Mouse (Mus musculus) fibroblast of lung, adult 2 months (primary cell): ENCODE results near the gene Zdhhc6.

ENCODE experiments used
- DNase-seq: peaks from one replicate; pipeline ENCODE4 v3.0.0-alpha.2; 2011; ENCODE audit warnings: low read depth

The Zdhhc6 gene

DNA sequence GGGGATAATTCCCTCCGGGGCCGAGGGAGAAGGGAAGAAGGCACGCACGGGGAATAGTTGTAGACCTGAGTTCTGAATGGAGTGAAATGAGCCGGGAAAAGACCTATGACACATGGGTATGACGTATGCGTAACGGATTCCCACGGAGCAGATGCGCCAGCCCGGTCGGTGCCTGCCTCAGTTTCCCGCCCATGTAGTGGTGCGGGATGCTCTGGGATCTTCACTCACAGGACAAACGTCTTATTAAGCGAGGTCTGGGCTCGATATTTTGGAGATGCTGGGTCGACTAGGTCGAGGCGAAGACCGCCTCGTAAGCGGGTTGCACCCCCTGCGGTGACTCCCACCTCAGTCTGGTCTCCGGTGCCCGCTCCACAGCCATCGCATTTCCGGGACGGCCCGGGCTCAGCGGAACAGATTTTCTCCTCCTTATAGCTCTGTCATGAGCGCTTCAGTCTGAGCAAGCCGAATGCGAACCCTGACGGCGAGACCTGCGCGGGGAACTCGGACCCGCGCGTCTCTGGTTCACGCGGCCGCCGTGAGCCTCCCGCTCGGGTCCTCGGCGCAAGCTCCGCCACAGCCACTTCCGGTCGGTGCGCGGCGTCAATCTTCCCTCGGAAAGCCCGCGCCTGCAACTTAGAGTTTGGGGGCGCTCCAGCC is at the start of gene Zdhhc6:
Gene Zdhhc6 (minus strand): TSS at position 581 of the 657 bp plus-strand sequence.
- DNase-seq: peak; percentile 36

DNA sequence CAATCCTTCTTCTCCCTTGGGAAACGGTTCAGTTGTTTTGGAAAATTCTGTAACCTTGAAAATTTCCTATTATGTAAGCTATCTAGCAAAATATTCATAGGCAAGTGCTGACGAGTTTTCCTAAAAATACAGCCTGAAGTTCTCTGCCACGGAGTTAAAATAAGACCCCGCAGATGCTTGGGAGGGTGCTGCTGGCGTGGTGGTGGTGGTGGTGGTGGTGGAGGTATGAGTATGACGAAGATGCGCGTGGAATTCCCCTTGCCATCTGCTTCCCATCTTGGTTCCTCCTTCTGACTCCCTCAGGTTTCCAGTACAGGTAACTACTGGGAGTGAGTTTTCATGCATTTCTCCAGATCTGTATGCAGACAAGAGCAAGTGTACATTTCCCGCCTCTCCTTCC is 46.8 kb upstream of the Zdhhc6 start:
- no peak for DNase-seq

- no peak for DNase-seq
These were observed 35.0 kb upstream of the Zdhhc6 start for GRCm38 (mm10) chr19:55350673-55351378.

DNA sequence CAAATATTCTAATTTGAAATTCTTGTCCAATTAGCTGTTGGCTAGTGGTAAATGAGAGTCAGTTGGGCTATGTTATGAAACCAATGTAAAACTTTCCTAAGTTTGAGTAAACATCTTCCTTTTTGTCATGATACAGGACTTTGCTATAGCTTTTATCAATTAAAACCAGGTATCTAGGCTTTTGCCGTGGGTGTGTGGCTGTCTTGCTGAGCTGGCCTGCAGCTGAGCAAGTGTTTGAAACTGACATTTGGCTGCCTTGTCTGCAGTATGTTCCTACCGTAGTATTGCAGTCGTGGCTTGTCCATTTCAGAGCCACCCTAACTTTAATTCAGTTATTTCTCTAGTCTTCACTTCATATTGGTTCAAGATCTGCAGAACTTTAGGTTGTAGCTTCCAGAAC is 32.4 kb upstream of the Zdhhc6 start:
- DNase-seq: no peak

DNA sequence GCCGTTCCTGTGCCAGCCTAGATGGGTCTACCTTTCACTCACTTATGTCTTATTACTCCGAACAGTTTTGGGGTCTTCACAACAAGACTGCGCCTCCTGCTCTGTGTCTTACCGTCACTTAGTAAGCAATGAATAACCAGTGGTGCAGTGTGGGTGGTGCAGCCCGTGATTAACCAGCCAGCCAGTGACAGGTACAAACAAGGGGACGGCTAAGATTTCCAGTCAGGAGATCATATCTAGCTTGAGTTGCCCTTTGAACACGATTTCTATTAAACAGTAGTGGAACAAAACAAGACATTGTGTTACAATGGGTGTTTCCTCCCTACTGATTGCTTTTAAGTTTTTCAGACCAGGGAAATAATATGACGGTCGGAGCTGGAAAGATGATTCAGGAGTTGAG is 27.4 kb upstream of the Zdhhc6 start:
- no peak for DNase-seq

DNA sequence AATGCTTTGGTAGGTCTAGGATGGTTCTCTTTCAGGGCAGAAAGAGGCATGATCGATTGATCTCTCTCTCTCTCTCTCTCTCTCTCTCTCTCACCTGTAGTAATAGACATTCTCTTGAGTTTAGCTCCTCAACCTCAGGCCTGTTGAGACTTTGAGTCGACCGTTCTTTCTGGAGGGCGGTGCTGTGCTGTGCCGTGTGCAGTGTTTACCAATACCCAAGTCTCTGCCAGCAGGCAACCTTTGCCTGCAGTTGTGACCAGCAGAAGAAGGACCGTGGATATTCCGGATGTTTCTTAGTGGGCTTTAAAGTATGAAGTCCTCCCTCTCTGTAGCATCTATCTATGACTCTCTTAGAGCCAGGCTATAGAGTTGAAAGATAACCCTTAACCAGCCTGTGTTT is 26.6 kb upstream of the Zdhhc6 start:
- DNase-seq: no peak

GRCm38 (mm10) chr19:55341377-55341776 is 25.5 kb upstream of the Zdhhc6 start:
- no peak for DNase-seq

- DNase-seq: no peak
These were observed 24.7 kb upstream of the Zdhhc6 start for GRCm38 (mm10) chr19:55340521-55340920.

- DNase-seq: no peak
These were observed 21.8 kb upstream of the Zdhhc6 start for GRCm38 (mm10) chr19:55337664-55338063.

- no peak for DNase-seq
These were observed 21.2 kb upstream of the Zdhhc6 start for GRCm38 (mm10) chr19:55337066-55337465.

DNA sequence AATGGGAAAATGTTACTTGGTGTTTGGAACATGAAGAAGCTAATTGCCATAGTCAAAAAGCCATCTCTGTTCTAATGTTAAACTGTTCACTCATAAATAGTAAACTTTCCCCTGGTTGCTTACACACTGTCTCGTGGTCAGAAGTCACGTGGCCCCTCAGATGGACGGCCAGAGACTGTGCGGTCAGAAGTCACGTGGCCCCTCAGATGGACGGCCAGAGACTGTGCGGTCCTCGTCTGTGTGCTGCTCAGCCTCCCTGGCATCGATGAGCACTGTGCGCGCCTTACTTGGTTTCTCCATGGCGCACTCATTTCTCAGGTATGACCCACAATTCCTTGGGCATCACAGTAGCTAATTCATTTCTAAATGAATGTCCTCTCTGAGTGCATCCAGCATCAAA is 20.6 kb upstream of the Zdhhc6 start:
- DNase-seq: no peak

GRCm38 (mm10) chr19:55335881-55336280 is 20.0 kb upstream of the Zdhhc6 start:
- no peak for DNase-seq

DNA sequence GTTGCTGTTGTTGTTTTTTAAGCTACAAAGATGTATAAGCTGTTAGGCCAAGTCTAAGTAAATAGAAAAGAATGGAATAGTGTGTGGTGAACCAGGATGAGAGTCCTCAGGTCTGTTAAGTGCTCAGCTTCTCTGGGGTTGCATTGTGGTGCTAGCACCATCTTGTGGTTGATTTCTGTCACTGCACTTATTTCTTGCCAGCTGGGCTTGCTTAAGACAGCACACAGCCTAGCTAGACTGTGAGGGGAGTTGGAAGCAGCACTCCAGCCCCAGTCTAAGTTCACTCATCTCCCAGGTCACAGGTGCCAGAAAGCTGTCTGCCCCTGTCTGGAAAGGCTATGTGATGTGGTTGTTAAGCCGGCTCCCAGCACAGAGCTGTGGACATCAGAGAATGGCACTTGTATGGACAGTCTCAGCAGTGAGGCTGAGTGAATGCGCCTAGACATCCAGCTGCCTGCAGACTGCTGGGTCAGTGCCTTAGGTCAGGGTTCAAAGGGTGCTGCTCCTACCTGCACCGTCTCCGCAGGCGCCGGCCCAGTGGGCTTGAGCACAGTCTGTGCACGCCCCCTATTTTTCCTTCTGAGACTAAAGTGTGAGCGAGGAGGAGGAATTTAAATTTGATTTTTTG is 16.9 kb upstream of the Zdhhc6 start:
- peak; percentile 62 for DNase-seq

- DNase-seq: no peak
These were observed 15.9 kb upstream of the Zdhhc6 start for GRCm38 (mm10) chr19:55331776-55332175.

- no peak for DNase-seq
These were observed 11.7 kb upstream of the Zdhhc6 start for GRCm38 (mm10) chr19:55327510-55327909.

DNA sequence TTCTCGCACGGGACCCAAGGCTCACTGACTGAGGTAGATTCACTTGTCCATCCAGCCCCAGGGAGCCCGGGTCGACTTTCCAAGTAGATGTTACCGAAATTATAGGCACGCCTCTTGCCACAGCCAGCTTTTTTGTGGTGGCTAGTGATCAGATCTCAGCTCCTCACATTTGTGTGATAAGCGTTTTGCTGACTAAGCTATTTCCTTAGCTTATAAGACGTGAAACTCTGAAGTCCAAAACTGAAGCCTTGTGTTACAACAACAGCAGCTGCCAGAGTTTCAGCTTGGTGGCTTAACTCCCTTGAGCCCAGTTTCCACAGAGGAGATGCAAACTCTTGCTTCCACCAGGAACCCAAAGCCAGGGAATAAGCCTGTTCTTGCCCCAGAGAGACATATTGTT is 6.8 kb upstream of the Zdhhc6 start:
- no peak for DNase-seq

- DNase-seq: no peak
These were observed 3.7 kb upstream of the Zdhhc6 start for GRCm38 (mm10) chr19:55319521-55319920.

DNA sequence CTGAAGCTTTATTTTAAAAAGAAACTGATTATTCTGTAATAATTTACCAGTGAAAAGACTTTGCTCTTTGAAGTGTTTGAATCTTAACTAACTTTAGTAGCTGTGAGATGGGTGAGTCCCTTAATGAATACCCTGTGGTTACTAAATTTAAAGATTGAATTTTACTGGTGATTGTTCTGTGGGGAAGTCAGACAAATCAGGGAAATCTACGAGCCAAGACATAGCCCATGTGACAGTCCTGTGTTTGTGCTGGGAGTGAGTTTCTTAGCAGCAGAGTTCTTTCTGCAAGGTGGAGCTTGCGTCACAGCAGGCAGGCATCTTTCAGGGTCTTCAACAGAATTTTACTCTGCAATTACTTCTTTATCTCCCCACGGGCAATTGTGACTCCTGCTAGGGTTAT is 3.2 kb upstream of the Zdhhc6 start:
- no peak for DNase-seq

DNA sequence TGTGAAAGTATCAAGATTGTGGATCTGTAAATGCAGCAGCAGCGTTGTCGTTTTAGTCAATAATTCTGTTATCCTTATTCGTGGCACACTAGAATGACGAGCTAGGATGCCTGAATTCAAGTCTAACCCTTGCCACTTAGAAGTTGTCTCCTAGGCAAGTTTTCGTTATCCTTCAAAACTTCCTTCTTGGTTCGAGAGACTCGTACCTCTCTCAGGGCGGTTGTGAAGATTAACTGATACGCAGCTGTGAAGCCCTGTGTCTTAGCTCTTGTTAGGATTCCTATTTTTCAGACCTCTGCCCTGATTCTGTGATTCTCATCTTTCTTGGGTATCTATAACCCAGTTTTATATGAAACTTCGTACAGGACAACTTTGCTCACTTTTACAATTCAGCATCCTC is 1.1 kb upstream of the Zdhhc6 start:
- no peak for DNase-seq

DNA sequence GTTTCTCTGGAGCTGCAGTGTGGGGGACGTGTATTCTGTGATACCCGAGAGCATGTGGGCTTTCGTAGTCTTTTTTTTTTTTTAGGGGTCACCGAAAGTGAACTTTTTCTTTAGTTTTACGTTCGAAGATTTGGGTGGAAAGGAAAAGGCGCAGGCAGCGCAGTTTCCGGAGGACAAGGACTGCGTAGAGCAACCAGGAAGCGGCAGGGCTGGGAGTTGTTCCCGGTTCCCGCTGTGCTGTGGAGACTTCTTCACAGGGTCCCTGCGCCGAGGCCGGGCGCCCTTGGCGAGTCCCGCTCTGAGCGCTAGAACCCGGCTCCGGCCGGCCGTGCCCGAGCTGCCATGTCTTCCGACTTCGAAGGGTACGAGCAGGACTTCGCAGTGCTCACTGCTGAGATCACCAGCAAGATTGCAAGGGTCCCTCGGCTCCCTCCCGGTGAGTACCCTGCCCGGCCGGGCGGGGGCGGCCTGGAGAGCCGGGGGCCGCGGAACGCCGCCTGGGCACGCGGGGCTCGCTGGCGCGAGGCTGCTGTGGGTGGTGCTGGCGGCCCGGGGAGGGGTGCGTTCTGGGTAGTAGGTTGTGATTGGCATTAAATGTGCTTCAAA is 380 bp upstream of the Zdhhc6 start, which contains the start of gene Vti1a:
Gene Vti1a (plus strand): TSS at position 187 of the 606 bp plus-strand sequence.
- peak; percentile 80 for DNase-seq

- DNase-seq: no peak
These were observed 2.2 kb downstream of the Zdhhc6 start for GRCm38 (mm10) chr19:55313649-55314048.

GRCm38 (mm10) chr19:55311874-55312273 is 4.0 kb downstream of the Zdhhc6 start:
- no peak for DNase-seq

- DNase-seq: no peak
These were observed 10.8 kb downstream of the Zdhhc6 start for GRCm38 (mm10) chr19:55305024-55305423.
